Mouse (Mus musculus) embryonic fibroblast, embryonic 13.5 days (primary cell): ENCODE measurements around the gene Ttll5.

Source experiments
- CTCF ChIP-seq: IDR thresholded peaks from 2 replicates; pipeline ENCODE4 v1.5.1; 2011; ENCODE audit warnings: mild to moderate bottlenecking, control low read depth, low read length, moderate library complexity, borderline replicate concordance; ENCODE audit not compliant: insufficient read depth
- POLR2A ChIP-seq: IDR thresholded peaks from 2 replicates; pipeline ENCODE4 v1.6.1; 2011; ENCODE audit warnings: low read depth, mild to moderate bottlenecking, control low read depth, low read length, moderate library complexity

DNA sequence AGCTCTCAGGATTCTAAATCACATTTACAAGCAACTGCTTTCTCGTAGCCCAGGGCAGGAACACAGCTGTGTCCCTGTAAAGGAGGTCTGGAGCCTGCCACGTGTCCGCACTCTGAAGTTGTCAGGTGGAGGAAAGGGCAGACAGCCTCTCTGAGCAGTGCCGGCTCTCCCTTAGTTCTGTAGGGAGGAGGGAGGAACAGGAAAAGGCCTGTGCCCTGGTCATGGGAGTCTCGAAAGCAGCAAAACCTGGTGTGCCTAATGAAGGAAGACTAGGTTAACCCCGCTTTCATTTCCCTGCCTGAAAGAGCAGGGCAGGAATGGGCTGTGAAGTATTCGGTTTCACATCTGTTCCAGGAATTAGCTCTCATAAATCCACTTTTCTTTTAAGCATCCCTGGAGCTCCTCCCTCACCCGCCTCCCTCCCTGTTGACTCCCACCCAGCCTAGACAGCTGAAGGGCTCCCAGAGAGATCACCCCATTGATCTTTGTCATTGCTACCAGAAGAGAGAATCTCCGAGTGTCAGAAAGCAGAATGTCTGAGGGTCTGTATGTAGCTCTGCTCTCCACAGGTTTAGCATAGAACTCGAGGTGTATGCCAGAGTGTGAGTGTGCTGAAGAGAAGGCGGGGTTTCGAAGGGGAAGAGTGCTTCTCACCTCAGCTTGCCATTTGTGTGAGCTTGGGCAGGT, 212.9 kb downstream of the Ttll5 start:
- TF ChIP-seq CTCF, result no peak
- TF ChIP-seq POLR2A, result no peak
